Mouse (Mus musculus) embryonic fibroblast, embryonic 13.5 days (primary cell): Measurements from ENCODE around the gene Cntrl.

Source experiments
- CTCF ChIP-seq: IDR thresholded peaks from 2 replicates; pipeline ENCODE4 v1.5.1; 2011; ENCODE audit warnings: mild to moderate bottlenecking, control low read depth, low read length, moderate library complexity, borderline replicate concordance; ENCODE audit not compliant: insufficient read depth
- POLR2A ChIP-seq: IDR thresholded peaks from 2 replicates; pipeline ENCODE4 v1.6.1; 2011; ENCODE audit warnings: low read depth, mild to moderate bottlenecking, control low read depth, low read length, moderate library complexity

DNA sequence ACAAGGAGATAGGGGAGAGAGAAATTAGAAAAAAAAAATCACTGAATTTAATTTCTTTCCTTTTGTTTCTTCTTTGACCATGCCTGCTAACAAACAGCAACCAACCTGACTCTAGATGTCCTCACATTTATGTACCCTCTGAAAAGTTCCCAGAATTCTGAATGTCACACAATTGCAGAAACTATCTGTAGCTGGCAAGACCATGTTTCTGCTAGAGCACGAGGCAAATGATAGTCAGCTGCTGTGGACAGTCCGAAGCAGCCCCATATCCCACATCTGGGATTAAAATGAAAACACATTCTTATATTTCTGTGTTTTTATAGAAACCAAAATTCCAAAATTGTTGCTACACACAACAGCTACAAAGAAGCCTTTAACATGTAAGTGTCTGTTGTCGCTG is 7.8 kb upstream of the Cntrl start, which contains the start of gene AI182371:
- TF ChIP-seq POLR2A (no peak), CTCF (no peak)
